Mouse (Mus musculus): Measurements from ENCODE around the gene Olfr110.
"Not testable (repeated sequence)": the region's sequence is repeated elsewhere in the genome, so short reads cannot be mapped to it uniquely, and the experiment has no call there.

Gene Olfr110

DNA sequence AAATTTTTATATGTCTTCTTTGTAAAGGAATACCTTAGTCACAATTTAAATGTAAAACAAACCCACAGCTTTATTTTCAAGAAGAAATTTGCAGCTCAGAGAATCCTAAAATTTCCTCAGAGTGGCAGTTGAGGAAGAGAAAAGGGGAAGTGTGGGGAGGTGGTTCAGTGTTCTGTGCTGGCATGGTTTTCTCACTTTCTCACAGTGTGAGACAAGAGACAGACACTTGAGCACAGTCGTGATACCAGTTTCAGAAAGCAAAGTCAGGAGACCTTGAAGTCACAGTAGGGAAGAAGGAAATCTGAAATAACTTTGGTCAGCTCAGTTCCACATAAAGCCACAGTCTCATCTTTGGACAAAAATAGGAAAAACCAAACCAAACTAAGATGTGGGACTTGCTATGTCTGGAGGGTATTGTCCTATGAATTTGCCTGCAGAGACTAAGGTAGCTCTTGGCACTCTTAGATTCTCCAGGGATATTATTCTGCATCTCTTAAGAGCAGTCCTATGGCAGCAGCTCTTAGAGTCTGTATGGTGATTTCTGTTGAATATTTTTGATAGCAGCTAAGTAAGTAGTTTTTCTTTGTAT is at the start of gene Olfr110:
TSS of gene Olfr110 (plus strand) at position 539 of the 589 bp plus-strand sequence.
- no peak for DNase-seq (ENCODE audit: low spot score)

DNA sequence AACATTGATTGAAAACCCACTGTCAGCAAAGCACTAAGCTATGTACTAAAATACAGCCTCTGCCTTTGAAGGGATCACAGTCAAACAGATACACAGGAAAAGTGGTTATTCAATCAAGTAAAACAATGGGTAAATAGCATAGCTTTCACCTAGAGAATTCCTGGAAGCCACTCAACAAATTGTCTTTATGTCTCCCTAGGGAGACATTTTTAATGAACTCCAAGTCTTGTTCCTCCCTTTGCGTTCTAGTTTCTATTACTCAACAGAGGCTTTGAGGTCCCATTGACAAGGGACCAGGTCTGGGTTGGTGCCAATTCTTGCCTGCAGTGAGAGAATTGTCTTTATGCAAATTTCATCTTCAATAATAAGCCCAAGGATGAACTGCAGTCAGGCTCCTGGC is 47.1 kb upstream of the Olfr110 start, which contains the start of gene Olfr108:
TSS of gene Olfr108 (plus strand) at position 301 of the 400 bp plus-strand sequence.
- DNase-seq (ENCODE audit: low spot score), result no peak

DNA sequence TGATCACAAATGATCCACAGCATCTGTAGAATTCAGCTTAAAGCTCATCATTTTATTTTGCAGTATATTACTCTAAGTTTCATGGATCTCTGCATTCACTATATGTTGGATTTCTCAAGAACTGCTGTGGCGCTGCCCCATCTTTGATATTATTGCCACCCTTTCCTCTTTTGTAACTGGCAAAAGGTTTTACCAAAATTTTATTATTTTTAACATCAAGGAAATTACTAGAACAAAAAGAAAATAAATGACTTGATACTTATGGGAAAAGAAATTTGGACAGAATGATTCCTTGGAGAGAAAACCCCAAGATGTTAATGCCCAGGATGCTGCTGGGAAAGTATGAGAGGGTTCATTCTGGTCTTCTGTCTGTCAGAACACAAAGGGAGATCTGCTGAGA is 33.7 kb upstream of the Olfr110 start, which contains the start of gene Olfr109:
TSS of gene Olfr109 (plus strand) at position 301 of the 400 bp plus-strand sequence.
- DNase-seq (ENCODE audit: low spot score), result no peak

DNA sequence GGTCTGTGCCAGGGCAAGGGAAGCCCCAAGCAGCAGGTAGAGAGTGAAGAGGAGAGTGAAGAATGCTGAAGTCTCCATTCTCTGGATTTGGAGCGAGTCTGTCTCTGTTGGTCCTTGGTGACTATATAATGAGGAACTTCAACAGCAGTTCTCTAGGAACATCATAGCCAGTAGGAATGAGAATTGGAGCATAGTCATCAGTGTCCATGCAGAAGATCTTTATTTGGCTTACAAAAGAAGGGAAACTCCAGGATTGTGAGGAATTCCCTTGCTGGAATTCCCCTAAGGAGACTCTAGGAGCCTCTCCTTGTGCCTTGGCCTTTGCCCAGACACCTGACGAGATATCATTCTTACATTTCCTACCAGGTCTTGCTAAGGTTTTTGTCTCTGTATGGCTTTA is 8.8 kb upstream of the Olfr110 start, which contains the start of gene H2-M2:
TSS of gene H2-M2 (minus strand) at position 101 of the 400 bp plus-strand sequence.
- DNase-seq (ENCODE audit: low spot score), result no peak

DNA sequence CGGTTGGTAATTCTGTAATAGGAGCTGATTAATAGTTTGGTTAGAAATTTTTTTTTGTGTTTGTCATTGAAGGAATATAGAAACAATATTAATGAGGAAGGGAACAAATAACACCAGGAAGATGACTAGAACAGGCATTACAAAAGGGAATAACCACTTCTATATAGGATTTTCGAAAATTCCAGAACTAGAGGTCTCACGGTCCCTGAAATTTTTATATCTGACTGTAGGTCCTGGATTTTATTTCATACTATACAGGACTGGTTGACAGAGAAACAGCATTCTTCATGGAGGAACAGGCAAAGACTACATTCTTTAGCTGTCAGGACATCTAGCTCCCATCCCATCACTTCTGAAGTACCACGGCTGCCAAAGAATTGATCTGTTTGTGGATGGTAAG is 15.5 kb downstream of the Olfr110 start, which contains the start of gene Olfr111:
TSS of gene Olfr111 (plus strand) at position 301 of the 400 bp plus-strand sequence.
- DNase-seq (ENCODE audit: low spot score), result no peak

DNA sequence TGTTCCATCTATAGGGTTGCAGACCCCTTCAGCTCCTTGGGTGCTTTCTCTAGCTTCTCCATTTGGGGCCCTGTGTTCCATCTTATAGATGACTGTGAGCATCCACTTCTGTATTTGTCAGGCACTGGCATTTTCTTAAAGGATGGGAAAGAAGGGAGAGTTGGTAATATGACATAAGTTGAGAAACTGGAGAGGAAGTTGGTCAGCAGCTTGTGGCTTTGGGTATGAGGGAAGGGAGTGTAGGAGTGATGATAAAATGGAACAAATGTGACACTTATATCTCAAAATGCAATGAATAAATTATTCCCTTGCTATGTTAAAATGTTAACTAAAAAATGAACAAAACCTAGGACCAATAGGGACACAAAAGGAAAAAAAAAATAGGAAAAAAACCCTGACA is 32.3 kb downstream of the Olfr110 start:
- DNase-seq (ENCODE audit: low spot score), result not testable (repeated sequence)

DNA sequence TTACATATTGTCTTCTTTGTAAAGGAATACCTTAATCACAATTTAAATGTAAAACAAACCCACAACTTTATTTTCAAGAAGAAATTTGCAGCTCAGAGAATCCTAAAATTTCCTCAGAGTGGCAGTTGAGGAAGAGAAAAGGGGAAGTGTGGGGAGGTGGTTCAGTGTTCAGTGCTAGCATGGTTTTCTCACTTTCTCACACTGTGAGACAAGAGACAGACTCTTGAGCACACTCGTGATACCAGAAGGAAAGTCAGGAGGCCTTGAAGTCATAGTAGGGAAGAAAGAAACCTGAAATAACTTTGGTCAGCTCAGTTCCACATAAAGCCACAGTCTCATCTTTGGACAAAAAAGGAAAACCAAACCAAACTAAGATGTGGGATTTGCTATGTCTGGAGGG is 33.2 kb downstream of the Olfr110 start:
- DNase-seq (ENCODE audit: low spot score), result not testable (repeated sequence)

DNA sequence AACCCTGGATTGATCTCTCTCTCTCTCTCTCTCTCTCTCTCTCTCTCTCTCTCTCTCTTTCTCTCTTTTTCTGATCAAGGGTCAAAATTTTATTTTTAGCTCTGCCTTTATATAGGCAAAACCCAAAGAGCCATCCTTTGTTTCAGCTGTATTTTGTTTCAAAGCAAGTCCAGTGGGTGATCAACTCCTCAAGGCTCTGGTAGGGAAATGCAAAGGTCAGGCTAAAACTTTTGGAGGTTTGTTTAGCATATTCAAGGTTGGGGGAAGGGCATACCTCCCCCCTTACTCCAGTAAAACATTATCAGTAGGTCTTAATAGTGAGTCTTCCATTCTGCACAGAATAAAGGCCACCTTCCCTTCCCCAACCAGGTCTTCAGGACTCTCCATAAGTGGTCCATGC is 42.9 kb downstream of the Olfr110 start:
- DNase-seq (ENCODE audit: low spot score), result no peak

DNA sequence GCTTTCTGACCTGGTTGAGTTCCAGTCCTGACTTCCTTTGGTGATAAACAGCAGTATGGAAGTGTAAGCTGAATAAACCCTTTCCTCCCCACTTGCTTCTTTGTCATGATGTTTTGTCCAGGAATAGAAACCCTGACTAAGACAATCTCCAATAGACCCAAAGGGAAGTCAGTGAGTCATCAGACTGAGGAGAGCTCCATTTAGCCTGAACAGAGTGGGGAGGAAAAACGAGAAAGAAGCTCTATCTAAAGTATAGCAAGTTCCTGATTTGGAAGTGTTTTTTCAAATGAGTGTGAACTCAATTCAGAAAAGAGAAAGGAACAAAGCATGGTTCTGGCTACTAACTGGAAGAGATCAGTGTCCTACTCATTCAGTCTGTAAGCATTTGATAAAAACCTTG is 46.1 kb downstream of the Olfr110 start:
- not testable (repeated sequence) for DNase-seq (ENCODE audit: low spot score)

DNA sequence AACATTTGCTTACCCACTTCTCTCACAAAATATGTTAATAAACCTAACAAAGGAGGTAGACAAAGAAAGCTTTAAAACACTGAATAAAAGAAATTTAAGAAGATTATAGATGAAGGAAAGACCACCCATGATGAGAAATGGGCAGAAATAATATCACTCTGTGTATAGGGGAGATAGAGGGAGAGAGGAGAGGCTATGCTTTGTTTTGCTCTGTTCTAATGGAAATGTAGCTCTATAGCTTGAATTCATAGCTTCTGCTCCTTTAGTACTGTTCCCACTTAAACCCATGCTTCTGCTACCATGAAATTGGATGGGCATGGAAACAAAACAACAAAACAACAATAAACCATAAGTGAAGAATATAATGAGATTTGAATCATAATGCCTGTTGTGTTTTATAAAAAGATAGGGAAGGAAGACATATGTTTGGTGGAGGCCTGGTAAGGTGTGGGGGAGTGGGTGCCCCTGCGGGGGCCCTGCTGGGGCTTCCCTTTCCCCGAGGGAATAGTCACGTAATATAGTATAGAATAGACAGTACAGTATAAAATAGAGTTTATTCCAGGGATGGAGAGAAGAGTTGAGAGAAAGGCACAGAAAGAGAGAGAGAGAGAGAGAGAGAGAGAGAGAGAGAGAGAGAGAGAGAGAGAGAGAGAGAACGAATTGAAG is 49.3 kb downstream of the Olfr110 start:
- no peak for DNase-seq (ENCODE audit: low spot score)

DNA sequence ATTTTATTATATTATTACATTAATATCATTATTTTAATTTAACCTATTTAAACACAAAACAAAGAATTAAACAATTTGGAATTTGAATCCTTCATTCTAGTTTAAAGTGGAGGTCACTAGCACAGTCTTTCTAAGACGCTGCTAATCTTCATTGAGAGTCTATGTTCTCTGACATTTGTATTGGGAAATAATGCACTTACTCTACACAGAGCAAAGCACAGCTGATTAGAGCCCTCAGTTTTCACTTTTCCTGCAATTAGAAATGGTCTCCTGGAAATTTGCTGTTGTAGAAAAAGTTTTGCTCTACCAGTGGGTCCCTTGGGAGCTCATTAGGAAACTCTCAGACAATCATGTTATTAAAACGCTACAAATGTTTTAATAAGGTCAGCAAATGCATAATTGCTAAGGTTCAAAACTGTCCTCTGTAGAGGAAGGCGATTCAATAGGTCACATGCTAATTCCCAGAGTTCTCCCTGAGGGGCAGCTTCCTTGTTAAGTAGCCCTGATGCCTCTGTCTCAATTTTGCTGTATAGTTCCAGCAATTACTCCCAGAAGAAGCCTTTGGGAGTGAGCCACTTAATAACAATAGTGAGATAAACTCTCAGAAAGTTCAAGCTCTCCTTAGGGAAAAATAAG is 51.6 kb downstream of the Olfr110 start:
- no peak for DNase-seq (ENCODE audit: low spot score)

Measured in urinary bladder, postnatal 14 days (tissue).